Mouse (Mus musculus): ENCODE measurements at regions not wholly inside any gene's neighbourhood (a gene's known extent, or its start where the extent isn't known, plus 50 kb on each side); places are given as distances from the start of the nearest gene placed in this dataset.
A peak's percentile ranks its signal among the peaks of the same experiment; 100 is the strongest.

GRCm38 (mm10) chr7:63313096-63313495, 100.7 kb upstream of the Chrna7 start:
- no peak for DNase-seq

- DNase-seq = peak; percentile 70
Observed at GRCm38 (mm10) chr7:63319594-63319993, 107.2 kb upstream of the Chrna7 start.

- DNase-seq = no peak
Observed at GRCm38 (mm10) chr7:63321171-63321570, 108.8 kb upstream of the Chrna7 start.

GRCm38 (mm10) chr7:63321951-63322710, 109.8 kb upstream of the Chrna7 start:
- peak; percentile 78 for DNase-seq

GRCm38 (mm10) chr7:63335146-63335545, 109.4 kb upstream of the Otud7a start:
- peak; percentile 57 for DNase-seq

- DNase-seq = no peak
Observed at GRCm38 (mm10) chr7:63336072-63336471, 108.5 kb upstream of the Otud7a start.

- DNase-seq = no peak
Observed at GRCm38 (mm10) chr7:63341716-63342115, 102.8 kb upstream of the Otud7a start.

GRCm38 (mm10) chr7:63345671-63346392, 98.7 kb upstream of the Otud7a start:
- DNase-seq = peak; percentile 66

- DNase-seq = no peak
Observed at GRCm38 (mm10) chr7:63346393-63346730, 98.2 kb upstream of the Otud7a start.

All from retina, postnatal 1 day (tissue).